Mouse (Mus musculus) right cerebral cortex, postnatal 36 days (tissue): ENCODE results near the gene Acp6.
"Not testable (repeated sequence)": the region's sequence is repeated elsewhere in the genome, so short reads cannot be mapped to it uniquely, and the experiment has no call there.

ENCODE experiments used
- DNase-seq, 2 experiments: peaks; one replicate each; pipeline ENCODE4 v3.0.0; 2022; ENCODE audit warnings: low spot score in 2 of 2, mixed read lengths in 1 of 2

The Acp6 gene

DNA sequence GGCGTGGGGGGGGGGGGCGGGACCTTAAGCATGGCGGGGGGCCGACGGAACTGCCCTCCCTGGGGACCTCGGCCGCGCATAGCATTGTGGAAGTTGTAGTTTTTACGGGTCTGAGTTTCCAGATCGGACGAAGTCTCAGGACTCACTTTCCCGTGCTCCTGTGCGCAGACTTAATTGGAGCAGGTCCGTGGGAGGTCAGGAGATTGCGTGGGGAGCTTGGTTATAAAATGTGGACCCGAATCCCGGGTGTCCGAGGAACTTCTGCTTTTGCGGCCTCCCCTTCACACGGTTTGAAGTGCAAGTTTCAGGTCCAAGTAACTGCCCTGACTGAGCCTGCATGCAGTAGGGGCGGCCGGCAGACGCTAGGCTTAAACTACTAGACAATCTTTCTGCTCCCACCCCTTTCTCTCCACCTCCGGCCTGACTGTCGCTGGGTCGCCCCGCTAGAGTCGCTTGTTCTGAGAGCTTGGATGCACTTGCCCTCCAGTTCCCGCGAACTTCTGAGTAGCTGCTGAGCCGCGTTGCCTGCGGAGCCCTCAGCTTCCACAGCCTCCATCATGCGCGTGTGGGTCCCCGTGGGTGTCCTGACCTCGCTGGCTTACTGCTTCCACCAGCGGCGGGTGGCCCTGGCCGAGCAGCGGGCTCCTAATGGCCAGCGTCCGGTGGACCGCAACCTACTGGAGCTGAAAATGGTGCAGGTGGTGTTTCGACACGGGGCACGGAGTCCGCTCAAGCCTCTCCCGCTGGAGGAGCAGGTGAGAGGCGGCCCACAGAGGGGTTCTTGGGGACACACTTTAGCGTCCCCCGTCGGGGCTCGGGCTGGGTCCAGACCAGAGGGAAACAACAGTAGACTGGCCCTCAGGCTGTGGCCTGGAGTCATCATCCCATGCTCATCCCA, at the start of gene Acp6:
Gene Acp6 (plus strand): TSS at position 167 of the 898 bp plus-strand sequence.
- DNase-seq: peak; percentile 85 to 92

DNA sequence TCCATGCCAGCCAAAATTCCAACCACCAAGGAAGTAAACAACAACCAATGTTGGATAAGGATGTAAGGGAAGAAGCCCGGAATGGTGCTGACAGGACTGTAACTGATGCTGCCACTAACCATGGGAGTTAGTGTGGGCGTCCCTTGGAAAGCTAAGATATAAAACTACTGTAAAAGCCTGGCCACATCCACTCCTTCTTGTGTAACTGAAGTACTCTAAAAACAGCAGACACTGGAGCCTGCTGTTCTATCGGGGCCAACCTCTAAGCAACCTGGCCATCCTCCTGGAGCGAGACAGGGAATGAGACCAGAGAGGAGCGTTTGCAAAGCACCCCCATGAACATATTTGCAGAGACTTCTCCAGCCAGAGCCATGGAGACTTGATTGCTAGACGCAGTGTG, 41.1 kb upstream of the Acp6 start:
- DNase-seq: no peak

DNA sequence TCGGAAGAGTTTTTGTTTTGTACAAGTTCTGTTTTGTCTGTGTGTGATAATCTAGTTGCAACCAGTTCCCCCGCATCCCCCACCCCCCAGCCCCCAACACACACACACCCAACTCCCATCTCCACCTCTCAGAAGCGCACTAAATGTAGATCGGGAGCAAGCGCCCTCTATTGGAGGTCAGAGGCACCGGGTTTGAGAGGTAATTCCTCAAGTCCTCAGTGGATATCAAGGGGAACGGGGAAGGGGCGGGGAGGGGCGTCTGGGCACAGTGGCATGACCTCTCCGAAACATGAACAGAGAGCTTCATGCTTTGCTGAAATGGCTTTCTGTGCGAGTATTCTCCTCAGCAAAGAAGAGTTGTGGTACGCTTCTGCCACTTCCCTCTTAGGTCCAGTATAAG, 40.3 kb upstream of the Acp6 start:
- no peak for DNase-seq

DNA sequence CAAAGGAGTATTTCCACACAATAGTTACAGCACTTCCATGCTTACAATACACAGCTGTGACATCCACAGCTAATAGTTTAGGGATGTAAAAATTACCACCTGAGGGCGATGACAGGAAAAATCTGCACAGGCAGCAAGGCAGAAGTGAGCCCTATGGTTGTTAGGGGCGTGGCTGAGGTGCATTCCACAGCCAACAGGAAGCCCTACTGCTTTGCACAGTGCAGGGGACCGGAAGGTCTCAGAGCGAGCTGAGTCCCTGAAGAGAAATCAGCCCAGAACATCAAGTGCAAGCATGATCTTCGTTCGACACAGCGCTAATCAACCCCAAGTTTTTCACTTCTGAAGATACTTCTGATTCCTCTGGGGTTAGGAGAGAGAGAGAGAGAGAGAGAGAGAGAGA, 34.4 kb upstream of the Acp6 start:
- no peak for DNase-seq

DNA sequence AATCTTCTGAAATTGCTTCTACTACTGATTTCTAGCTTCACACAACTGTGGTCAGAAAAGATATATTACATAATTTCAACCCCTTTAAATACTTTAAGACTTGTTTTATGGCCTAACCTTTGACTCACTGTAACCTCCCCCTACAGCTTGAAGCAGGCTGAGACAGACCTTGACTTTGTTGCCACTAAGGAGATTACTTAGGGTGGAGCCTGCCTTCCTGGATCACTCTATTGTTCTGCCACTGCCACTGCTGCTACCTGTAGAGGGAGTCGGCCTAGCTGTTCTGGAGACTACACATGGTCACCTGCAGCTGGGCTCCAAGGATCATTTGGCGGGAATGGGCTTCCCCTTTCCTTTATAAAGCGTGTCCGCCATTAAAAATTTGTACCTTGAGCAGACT, 29.2 kb upstream of the Acp6 start:
- DNase-seq: no peak

DNA sequence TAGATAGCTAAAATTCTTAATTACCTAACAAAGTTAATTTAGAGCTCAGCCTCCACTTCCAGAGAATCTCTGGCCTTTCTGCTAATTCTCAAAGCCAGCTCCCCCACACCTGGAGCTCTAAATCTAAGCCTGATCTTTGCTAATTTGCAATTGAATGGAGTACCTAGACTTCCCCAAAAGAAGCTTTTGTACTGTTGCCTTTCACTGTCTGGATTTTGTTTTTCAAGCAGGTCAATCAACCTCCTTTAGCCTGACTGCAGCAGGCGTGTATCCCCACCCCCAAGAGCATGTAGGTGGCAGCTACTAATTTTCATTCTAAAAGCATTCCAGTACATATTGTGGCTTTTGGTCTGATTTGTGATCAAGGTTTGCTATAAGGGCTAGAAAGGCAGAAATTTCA, 20.9 kb upstream of the Acp6 start:
- not testable (repeated sequence) for DNase-seq

DNA sequence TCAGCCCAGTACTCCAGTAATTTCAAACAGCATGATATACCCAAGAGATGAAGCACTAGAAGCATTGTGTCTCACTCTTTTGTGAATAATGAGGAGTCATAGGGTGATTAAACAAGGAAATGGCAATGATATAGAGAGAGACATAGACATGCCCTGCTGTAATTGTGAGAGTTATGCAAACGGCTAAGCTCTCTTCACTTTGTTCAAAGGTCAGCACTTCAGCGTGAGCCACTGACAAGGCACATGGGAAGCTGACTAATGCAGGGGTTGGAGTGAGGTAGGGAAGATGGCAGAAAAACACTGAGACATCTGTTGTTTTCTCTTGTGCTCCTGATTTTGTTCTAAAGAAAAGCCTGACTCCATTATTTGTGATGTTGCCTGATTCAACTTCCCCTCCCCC, 7.5 kb upstream of the Acp6 start:
- DNase-seq: no peak

DNA sequence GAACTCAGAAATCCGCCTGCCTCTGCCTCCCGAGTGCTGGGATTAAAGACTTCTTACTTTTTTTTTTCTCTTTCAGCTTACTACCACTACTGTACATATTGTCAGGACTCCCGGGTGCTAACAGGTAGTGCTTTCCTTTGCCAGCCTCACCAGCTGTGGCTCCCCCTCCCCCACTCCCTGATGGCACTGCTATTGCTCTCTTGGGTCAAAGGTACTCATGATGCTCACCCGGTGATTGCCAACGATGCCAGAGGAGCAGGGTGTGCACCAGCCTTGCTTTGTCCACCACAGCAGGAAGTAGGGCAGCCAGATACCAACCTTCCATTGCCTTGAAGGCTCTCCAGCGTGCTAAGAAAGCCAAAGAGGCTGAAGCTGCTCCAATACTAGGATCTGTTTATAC, 2.1 kb upstream of the Acp6 start:
- no peak for DNase-seq

DNA sequence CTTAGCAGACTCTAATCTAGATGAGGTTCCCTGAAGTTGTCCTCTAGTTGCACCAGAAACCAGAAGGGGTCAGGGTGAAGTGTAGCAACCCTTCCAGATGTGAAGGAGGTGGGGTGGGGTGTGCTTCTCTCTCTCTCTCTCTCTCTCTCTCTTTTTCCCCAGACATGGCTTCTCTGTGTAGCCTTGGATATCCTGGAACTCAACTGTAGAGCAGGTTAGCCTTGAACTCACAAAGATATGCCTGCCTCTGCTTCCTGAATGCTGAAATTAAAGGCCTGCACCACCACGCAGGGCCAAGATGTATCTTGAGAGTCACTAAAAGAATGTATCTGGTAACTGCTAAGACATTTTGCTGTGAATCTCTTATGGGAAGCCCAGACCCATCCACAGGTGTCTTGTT, 1.3 kb upstream of the Acp6 start:
- no peak for DNase-seq

DNA sequence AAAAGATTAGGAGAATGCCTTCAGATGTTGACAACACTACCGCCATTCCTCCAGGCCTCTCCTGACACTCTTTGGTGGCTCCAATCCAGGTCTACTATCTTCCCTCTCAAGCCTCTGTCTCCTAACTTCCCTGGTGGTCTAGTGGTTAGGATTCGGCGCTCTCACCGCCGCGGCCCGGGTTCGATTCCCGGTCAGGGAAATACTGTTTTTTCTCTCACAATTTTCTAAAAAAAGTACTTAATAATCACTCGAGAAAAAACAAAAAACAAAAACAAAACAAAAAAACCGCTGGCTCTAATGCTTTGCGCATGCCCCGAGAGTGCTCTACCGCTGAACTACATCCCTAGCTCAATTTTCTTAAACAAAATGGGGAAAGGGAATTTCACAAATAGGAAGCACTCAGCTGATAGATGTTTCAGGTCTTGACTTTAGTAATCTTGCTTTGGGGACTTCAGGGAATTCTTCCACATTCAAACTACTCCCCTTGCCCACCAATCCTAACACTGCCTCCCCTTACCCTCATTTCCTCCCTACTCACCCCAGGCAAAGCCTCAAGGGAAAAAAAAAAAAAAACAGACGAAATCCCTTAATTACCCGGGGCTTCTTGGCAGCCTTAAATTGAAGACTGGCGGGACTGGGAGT, 498 bp upstream of the Acp6 start:
- peak; percentile 80 to 82 for DNase-seq

DNA sequence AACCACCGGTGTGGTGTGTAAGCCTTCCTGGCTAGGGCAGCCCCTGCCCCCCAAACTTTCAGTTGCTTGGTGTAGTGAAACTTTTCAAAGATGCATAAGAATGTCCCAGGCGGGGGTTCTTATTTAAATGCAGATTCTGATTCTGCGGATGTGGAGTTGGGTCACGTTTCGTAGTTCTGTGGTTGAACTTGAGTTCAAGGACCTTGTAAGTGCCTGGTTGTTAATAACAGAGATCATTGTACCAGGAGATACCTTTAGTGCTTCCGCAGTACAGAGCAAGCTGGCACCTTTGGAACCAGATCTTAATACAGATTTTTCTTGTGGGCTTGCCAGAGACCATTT, 903 bp downstream of the Acp6 start:
- DNase-seq: no peak

DNA sequence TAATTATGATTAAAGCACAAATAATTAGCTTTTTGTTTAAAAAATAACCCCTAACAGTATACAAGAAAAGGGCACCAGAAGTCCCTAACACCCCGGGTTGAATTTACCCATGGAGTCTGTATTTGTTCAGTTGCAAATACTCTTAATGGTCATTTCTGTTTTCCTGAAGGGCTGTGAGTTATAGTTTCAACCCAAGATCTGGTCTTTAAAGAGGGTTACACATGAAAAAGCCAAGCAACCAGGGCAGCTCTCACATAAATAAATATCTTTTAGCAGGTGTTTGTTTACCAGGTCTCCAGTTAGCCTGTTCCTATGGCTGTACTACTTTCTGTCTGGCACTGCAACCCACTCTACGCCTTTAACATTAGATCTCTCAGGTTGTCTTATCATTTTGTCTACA, 1.4 kb downstream of the Acp6 start:
- no peak for DNase-seq

DNA sequence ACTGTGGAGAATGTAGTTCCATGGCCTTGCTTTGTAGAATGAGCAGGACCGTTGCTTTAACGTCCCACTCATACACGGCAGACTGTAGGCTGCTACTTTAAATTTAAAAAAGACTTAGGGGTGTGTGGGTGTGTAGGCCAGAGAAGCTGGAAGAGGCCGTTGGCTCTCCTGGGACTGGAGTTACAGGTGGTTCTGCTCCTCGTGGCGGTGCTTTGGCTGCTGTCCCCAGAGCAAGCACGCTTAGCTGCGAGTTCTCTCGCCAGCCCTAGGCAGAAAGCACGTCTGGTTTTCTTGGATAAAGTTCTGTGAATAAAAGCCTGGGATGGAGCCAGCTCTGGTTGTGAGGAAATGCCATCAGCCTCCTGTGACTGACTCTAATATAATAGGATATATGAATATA, 2.3 kb downstream of the Acp6 start:
- peak; percentile 37 to 67 for DNase-seq

DNA sequence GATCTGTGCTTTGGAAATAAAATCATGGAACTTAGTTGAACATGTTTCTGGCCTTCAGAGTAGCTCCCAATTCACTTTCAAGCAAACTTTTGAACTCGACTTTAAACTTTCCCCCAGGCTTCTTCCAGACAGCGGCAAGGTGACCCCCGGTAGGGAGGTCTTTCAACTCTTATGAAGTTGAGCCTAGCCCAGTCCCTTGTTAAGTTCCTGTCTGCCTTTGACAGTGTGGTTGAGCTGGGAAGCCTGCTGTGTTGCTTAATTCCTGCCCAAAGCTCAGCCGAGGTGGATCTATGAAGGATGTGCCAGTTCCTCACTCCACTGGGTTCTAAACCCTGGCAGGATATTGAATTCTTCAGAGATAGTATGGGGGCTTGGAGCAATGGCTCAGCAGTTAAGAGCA, 3.2 kb downstream of the Acp6 start:
- no peak for DNase-seq

DNA sequence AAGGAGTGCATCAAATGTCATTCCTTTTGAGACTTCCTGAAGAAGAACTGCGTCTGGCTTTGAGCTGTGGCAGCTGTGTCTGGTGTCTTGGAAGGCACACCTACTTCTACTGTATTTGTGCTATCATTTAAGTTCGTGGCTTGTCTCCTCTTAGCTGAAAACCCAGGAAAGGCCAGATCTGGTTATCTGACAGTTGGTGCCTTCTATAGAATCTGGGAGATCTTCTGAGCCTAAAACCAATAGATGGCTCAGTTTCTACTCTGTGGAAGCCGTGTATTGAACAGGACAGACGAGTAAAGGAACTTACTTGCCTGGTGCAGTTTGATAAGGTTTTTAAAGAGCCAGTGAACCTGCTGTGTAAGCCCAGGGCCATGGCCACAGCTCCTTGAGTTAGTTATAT, 5.9 kb downstream of the Acp6 start:
- no peak for DNase-seq

DNA sequence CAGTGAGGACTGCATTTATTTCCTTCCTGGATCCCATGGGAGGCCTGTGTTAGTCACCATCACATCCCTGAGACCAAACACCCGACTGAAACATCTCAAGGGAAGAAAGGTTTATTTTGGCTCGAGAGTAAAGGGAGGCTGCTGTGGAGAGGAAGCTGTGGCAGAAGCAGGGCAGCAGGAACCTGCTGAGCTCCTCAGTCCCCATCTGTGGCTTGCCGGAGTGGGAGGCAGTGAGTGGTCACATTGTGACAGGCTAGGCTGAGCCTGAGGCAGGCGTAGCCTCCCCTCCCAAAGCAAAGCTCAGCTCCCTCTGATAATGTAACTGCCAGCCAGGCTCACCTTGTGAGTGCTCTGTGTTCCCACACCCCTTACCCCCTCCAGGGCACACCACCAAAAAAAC, 8.5 kb downstream of the Acp6 start:
- no peak for DNase-seq

DNA sequence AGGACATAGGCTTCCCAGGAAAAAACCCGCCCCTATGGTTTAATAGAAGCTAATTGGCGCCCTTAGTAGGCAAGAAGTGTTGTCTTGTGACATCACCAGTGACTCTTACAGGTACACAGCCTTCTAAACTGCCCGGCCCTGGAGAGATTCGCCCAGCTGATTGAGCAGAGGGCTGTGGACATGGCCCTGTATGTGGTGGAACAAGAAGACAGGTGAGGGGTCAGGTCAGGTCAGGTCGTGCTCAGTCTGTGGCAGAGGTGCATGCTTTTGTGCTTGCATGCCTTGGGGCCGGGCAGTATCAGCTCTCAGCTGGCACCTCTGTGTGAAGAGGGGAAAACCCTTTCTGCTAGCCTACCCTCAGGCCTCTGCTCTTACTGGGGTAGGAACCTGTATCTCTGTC, 13.0 kb downstream of the Acp6 start:
- DNase-seq: no peak

DNA sequence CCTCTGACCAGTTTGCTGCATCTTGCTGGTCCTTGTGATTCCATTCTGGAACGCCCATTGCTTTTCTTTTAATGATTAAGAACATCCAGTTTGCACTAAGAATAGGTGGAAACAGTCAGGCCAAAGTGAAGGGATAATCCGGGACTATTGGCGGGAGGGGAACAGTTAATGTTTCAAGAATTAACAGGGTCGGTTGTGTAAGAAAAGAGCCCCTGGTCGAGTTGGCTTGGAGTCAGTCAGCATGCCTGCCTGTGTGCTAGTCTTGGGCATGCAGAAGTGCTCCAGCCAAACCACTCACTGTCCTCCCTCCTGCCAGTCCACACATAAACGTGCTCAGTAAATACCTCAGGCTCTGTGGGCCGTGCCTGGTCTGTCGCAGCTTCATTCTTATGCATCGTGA, 13.7 kb downstream of the Acp6 start:
- DNase-seq: no peak

DNA sequence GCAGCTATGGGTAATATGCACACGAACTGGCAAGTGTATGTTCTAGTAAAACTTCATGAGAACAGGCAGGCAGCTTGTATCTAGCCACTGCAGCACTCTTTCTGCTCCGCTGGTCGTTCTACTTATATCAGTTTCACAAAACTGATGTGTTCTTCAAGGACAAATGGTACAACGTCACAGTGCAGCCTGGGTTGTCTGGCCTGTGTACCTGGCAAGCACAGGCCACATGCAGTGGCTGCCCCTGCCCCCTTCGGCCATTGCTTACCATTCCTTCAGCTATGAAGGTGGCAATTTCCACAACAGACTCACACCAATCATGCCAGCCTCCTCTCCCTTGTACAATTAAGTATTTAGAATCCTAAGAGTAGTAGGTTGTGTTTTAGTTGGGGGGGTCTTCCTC, 14.1 kb downstream of the Acp6 start:
- no peak for DNase-seq

DNA sequence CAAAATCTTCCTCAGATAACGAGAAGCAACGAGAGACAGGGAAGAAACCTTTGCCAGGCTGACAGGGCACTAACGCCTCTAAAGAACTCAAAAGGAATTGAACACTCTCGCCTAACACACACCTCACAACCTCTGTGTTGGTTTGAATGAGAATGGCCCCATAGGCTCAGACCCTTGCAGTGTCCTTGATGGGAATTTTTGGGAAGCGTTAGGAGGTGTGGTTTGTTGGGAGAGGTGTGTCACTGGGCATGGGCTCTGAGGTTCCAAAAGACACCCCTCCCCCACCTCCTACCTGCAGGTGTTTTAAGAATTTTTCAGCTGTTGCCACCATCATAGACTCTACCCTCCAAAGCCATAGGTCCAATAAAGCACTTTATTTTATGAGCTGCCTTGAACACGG, 20.3 kb downstream of the Acp6 start:
- no peak for DNase-seq

DNA sequence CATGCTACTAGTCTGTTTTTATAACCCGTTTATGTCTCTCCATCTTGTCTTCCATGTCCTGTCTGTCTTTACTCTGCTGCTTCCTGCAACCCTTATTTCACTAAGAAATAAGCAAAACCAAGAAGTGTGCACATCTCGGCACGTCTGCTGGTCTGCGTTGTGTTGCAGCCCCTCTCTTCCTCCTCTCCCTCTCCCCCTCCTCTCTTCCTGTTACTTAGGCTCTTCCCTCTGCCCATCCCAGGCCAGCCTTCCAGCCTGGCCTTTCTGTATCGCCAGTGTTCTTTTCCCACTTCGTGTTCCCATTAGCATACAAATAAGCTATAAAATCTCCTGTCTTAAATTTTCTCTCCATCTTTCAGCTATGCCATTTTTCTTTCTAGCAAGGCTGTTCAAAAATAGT, 21.9 kb downstream of the Acp6 start:
- DNase-seq: no peak

DNA sequence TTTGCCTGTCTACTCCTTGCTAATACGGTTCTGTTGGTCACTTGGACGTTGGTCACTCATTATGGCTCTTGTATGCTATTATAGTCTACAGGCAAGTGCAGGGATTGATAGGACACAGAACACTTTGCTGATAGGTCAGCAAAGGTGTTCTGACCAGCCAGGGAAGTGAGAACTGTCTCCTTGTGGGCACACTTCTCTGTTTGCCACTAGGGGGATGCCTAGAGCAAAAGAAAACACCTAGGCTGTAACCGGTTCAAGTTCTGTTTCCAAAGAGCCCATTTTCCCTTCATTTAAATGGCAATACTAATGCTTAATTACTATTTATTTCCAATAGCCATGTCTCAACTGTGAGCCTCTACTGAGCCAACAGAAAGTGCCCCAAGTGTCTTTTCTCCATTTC, 25.2 kb downstream of the Acp6 start:
- no peak for DNase-seq

DNA sequence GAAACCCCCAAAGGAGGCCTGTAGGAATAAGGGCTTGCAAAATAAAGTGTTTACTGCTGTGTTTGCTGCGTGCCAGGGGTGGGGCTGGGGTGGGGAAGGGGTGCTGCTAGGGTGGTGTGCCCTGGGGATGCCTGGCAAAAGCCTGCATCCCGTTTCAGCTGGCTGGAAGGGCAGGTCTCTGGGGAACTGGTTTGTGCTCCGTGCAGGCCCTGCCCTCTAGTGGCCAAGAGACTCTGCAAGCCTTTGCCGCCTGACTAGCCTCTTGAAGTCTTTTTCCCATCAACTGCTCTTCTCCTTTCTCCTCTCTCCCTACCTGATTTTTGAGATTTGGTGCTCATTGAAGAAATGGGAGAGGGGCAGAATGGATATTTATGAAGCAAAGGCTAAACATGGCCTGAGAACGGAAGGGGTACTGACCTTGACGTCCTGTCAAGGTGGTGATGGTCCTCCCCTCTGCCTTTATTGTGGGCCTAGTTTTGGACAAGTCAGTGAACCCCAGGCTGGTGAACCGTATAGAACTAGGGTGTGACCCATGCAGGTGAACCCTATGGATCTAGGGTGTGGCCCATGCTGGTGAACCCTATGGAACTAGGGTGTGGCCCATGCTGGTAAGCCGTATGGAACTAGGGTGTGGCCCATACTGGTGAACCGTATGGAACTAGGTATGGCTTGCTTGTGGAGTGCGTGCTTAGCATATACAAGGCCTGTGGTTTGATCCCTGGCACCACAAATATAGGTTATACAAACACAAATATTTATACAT, 26.7 kb downstream of the Acp6 start:
- DNase-seq: peak; percentile 26 to 39
